Mouse (Mus musculus): Measurements from ENCODE around the gene Klf13. TPM values are rescaled to one million over a fixed set of nuclear protein-coding genes. Genes with fewer than 3 reads are reported as not detected.

Klf13 gene
- total RNA-seq, 1 experiment from 2014 or later = 138 TPM

DNA sequence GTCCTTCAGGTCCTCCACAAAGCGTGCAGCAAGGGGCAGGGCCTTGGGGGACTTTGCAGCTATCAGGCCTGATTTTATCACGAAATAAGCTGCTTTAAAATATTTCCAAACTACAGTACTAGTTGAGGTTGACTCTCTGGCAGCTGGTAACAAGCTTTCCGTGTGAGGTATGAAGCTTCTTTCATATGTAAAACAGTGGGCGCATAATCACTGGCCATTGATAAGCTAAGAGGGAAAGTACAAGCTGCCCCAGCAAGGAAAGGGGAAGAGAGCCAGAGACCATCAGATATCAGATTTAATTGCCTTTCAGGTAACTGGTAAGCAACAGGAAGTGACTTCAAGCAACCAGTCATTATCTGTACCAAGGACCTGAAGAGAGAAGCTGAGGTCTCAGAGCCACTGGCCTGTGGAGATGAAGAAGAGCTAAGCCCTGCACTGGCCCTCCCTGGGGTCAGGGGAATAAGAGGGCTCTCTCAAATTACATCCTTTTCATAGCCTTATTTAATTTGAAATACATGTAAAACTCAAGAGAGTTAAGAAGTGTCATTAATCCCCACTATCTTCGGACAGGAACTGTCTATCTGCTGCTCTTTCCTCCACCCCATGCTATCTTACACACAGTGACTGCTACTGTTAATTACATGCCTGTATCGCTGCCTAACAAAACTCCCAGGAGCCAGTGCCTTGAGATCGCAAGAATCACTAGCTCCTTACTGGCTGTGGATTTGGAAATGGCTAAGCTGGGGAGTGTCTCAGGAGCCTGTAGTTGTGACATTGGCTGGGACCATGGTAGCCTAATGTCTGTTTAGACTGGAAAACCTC is 13.6 kb upstream of the Klf13 start:
- ATAC-seq (ENCODE audit: extremely low read depth, insufficient number of reproducible peaks, low FRiP score, poor library complexity, severe bottlenecking) = peak; percentile 41; the same call in 1 of the 2 replicates

DNA sequence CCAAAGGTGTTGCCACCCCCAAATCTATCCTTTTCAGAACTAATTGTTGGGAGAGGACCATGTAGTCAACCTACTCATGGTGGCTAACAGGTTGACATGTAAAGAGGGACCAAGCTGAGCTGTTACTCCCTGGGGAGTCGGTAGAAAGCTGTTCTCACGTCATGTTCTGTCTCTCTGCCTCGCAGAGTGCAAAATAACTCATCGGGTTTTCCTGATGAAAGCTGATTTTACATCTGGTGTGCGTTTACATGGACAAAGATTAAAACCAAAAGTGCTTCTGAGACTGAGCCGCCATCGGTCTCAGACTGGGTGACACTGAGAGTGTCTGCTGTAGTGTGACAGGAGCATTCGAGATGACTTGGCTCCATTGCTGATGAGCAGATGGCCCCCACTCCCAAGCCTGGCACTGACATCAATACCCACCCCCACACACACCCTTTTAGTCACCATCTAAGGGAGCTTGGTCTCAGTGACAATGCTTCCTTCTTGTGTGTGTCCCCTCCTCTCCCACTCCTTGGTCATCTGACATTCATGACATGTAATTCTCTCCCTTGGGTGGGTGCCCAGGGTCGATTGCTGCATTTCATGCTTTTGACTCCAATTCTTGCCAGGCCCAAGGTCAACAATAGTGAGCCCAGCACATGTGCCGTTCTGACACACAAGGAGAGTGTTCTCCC is 12.4 kb upstream of the Klf13 start:
- no peak for ATAC-seq (ENCODE audit: extremely low read depth, insufficient number of reproducible peaks, low FRiP score, poor library complexity, severe bottlenecking)

DNA sequence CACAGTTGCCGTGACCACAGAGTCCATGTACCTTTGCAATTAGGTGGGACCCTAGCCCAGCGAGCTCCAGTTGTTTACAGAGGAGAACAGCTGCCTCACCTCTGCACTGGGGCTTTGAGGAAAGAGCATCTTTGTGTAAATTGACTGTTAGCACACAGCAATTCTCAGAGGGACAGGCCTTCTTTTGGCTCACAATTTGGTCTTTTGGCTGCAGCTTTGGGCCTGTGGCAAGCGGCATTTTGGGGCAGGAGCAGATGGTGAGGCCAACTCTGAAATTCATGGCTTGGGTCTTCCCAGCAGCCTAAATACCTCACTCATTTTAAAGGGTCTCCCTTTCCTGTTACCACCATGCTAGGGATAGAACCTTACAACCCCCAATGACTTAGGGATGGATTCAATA is 10.5 kb upstream of the Klf13 start:
- no peak for ATAC-seq (ENCODE audit: extremely low read depth, insufficient number of reproducible peaks, low FRiP score, poor library complexity, severe bottlenecking)

DNA sequence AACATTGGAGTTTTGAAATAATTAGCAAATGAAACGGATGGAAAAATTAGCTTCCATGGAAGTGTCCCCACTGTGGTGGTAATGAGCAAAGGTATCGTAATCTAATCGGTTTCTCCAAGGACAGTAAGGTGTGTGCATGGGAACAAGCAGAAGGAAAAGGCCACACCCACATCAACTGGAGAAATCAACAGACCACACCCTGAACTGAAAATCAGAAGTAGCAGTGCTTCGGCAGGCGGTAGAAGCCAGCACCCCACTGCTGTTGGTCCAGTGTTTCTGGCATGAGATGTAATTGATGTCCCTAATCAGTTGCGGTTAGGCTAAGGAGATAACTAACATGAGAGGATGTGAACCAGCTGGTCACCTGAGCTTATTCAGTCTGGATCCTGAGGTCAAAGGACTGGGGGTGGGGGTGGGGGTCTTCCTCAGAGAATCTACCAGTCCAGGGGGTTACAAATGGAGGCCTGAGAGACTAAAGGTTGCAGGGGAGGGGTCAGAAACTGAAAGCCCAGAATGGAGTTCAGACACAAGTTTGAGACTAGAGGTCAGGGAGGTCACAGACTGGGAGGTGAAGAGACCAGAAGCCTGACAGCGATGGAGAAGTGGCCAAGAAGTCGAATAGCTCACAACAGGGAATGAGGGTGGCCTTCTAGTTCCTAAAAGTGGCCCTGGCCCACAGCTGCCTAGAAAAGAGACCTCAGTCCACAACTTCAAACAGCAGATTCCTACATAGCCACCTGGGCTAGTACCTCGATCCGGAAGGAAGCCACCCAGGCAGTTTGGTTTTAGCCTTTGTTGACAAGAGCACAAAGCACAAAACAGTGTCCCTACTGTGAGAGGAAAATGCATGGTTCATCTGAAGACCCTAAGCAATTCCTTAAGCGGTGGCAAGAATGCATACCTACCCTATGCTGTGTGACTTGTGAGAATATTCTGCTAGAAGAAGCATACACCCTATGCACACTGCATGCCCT is 9.1 kb upstream of the Klf13 start:
- ATAC-seq (ENCODE audit: extremely low read depth, insufficient number of reproducible peaks, low FRiP score, poor library complexity, severe bottlenecking) = no peak

DNA sequence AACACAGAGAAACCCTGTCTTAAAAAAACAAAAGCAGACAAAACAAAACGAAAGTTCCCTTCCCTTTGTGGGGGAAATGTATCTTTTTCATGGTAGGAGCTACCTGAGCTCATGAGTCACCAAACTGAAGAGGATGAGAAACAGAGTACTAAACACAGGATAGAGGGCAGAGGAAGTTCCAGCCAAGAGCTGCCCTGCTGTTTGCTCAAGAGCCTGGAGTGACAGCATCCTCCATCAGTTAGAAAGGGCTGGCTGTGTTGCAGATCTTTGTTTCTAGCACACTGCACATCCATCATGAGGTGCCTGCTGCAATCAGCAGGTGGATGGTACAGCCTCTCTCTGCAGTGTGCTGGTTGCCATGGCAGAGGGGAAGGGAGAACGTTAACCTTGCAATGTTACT is 5.2 kb upstream of the Klf13 start:
- no peak for ATAC-seq (ENCODE audit: extremely low read depth, insufficient number of reproducible peaks, low FRiP score, poor library complexity, severe bottlenecking)

DNA sequence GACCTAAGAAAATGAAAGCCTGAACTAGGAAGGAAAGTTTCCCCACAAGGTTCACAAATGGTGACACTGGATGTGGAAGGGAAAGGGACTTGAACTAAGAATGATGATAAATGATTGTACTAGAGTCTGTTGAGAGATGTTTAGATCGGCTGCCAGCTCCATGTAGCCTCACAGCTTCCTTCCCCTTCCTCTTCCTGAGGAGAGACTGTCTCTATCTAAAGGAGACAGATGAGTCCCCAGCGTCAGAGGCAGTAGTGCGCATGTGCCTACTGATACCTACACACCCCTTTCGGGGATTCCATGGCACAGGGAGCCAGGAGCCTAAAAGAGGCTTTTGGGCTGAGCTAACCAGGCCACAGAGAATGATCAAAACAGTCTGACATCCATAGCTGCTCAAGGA is 2.8 kb upstream of the Klf13 start:
- no peak for ATAC-seq (ENCODE audit: extremely low read depth, insufficient number of reproducible peaks, low FRiP score, poor library complexity, severe bottlenecking)

DNA sequence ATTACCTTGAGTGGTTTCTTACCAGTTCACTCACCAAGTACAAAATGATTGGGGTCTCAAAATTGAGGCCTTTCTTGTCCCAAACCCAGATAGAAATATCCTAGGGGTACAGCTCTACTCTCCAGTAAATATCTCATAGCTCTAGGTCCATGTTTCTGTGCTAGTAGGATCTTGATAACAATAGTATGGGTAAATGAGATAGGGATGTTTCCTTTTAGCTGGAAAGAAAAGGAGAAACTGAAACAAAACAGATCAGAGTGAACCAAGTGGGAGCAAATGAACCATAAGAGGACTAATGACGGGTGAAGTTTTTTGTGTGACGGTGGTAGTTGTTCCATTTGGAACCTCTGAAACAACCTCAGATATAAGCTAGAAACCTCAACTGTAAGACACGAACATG is 2.3 kb upstream of the Klf13 start:
- no peak for ATAC-seq (ENCODE audit: extremely low read depth, insufficient number of reproducible peaks, low FRiP score, poor library complexity, severe bottlenecking)

DNA sequence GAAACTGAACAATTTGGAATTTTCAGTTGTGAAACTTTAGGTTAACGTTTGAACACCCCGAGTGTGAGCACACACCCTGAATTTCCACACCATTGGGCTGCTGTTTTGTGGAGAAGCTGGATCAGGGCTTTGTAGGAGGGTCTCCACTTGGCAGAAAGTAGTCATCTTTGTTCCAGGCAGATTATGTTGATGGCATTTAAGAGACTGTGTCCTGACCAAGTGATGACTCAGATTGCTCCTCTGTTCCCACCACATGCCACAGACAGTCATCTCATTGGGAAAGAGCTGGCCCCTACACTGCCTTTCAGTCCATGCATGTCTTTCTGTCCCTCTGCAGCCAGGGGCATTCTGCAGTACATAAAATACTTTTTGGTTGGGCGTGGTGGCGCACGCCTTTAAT is 1.6 kb upstream of the Klf13 start:
- ATAC-seq (ENCODE audit: extremely low read depth, insufficient number of reproducible peaks, low FRiP score, poor library complexity, severe bottlenecking) = no peak

DNA sequence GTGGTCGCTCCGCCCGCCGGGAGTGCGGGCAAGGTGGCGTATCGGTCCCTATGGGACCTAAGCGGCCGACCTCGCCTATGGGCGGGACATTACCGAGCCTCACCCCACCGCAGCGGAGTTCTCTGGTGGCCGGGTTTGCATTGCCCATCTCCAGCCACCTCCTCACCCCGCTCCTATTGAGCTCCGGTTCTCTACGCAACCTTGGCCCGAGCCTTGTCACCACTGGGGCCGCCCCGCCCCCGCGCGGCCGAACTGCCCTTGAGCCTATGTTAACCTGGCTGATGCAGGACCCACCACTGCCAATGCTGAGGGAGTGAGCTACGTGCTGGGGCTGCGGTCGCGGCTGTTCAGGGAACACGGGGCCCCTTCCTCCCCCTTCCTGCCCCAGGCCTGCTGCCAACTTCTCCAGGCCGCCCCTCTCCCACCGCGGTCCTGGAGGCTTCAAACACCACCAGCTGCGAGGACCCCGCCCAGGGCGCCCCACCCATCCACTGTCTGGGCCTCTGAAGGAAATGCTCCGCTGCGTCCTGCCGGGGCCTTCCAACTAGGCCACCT is 759 bp upstream of the Klf13 start:
- ATAC-seq (ENCODE audit: extremely low read depth, insufficient number of reproducible peaks, low FRiP score, poor library complexity, severe bottlenecking) = peak; percentile 13; the same call in 1 of the 2 replicates

DNA sequence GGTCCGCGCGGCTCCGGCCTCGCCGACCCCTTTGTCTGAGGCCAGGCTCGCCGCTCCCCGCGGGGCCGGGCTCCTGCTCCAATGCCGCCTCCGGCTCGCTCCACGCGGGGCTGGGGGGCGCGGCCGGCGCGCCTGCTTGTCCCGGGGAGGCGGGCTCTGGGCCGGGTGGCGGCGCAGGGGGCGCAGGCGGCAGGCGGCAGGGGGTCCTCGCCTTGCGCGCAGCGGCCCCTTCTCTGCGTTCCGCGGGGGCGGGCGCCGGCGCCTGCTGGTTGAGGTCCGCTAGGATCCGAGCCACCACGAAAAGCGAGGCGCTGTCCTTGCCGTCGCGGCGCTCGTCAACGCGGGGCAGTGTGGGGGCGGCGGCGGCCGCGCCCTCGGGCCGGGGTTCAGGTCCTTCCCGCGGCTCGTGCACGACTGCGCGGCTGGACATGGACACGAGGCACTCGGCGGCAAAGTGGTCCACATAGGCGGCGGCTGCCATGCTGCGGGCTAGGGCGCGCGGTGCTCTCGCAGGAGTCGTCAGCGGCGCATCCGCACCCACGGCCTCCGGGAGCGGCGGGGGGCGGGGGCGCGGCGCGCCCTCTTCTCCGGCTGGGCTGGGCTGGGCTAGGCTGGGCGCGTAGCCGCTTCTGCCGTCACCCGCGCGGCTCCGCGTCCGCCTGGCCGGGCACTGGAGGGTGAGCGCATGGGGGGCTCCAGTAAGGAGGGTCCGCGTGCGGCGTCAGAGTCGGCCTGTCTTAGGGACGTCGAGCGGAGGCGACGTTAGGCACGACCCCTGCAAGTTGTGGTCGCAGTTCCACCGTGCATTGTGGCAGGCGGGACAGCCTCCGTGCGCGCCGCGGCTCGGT is 425 bp downstream of the Klf13 start:
- ATAC-seq (ENCODE audit: extremely low read depth, insufficient number of reproducible peaks, low FRiP score, poor library complexity, severe bottlenecking) = no peak

DNA sequence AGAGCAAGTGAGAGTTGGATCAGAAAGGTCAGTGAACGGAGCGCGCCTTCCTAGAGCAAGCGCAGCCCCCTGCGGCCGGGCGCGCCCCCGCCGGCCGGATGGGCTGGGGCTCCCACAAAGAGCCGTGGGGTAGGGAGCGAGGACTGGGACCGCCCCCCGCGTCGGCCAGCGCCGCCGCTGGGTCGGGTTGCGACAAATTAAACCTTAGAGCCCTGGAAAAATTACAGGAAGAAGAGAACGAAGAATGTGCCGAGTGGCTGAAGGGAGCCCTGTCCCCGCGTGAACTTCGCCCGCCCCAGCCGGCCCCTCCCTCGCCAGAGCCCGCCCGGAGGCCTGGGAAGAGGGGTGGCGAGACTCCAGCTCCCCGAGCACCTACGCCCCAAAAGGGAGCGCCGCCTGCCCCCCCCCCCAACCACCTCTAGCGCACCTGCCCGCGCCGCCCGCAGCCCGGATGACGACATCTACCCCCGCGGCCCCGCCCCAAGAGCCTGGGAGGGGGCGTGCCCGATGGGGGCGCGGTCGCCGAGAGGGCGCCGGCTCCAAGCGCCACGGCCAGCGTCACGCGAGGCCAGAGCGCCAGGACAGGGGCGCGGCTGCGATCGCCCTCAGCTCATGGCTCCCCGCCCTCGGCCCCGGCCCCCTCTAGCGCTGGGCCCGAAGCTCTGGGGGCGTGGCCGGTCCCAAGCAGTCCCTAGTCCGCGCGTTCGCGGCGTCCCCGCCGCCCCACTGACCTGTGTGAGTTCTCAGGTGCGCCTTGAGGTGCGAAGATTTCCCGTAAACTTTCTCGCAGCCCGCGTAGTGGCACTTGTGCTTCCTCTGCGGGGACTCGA is 1.3 kb downstream of the Klf13 start:
- peak; percentile 40 for ATAC-seq (ENCODE audit: extremely low read depth, insufficient number of reproducible peaks, low FRiP score, poor library complexity, severe bottlenecking)

DNA sequence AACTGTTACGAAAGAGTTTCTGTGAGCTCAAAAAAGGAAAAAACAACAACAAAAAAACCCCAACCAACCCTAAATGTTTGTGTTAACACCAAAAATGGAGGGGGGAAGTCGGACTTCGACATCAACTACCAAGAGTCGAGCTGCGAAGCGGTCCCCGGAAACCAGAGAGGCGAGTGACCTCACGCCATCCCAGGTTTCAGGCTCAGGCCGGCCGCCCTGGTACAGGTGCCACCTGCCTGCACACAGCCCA is 1.8 kb downstream of the Klf13 start:
- no peak for ATAC-seq (ENCODE audit: extremely low read depth, insufficient number of reproducible peaks, low FRiP score, poor library complexity, severe bottlenecking)

DNA sequence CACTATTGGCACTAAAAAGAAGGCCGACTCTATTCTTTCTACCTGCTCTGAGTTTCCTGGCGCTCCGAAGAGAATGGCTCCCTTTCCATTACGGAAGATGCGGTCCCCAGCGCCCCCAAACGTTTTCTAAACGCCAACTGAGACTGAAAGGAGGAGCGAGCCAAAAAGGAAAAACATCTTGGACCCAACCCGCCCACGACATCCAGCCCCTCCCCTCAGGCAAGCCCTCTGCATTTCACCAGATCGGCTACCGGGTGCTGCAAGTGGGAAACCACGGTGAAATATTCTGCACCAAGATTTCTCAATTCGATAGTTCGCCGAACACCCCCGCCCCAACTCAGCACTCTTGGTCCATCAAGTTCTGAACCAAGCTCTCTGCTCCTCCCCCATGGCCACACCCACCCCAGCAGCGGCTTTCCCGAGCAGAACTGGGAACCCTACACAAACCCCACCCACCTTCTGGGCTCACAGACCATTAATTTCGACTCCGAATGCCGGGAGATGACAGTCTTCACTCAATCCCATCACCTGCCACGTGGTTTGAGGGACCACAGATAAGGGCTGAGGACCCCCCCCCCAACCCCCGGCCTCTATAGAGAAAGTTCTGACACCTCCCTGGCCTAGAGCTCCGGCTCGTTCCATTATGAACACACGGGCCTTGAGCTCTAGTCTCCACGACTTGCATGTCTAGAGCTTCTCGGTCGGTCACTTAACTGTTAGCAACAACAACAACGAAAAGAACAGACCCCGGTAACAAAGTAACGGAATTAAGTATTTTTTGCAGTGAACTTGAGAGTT is 2.3 kb downstream of the Klf13 start:
- peak; percentile 14 for ATAC-seq (ENCODE audit: extremely low read depth, insufficient number of reproducible peaks, low FRiP score, poor library complexity, severe bottlenecking)

DNA sequence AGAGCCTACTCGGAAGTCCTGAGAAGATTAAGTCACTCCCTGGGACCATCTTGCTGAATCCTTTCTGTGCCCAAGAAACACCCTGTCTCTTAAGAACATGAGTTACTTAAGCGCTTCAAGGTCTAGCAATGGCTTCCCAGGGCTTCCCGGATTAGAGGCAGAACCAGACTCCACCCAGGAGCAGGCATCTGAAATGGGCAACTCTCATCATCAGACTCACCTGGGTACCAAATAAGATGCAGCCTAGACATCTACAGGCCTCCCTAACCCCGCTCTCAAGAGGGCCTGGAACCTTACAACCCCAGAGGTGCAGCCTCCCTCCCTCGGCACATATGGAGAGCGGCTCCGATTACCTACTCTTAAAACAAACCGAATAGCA is 2.9 kb downstream of the Klf13 start:
- no peak for ATAC-seq (ENCODE audit: extremely low read depth, insufficient number of reproducible peaks, low FRiP score, poor library complexity, severe bottlenecking)

DNA sequence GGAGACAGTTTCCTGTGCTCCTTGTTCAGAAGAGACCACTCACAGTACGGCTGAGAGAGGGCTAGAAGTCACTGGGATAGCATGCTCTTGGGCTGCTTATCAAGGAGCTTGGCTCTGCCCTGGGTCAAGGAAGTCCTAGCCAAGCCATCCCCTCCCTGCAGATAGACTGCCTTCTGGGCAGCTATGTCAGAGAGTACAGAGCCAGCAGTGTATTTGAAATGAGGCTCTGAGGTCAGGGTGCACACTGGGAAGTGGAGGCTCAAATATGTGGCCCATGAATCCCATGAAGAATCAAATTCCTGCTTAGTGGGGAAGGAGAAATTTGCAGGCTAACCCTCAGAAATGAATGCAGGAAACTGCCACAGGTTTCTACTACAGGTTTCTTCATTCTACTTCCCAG is 4.2 kb downstream of the Klf13 start:
- no peak for ATAC-seq (ENCODE audit: extremely low read depth, insufficient number of reproducible peaks, low FRiP score, poor library complexity, severe bottlenecking)

DNA sequence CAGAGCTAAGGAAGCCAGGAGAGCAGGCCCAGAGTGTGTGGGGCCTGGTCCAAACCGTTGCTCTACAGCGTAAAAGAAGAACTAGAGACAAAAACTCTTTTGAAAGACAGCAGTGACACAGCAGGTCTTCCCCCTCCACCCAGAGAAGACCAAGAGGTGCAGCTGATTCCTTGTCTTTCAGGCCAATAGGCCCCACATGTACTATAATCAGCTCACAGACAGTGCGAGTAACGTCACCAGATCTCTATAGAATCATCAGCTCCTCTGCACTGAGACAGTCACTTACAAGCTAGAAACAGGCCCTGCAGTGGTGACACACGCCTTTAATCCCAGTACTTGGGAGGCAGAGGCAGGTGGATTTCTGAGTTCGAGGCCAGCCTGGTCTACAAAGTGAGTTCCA is 4.8 kb downstream of the Klf13 start:
- ATAC-seq (ENCODE audit: extremely low read depth, insufficient number of reproducible peaks, low FRiP score, poor library complexity, severe bottlenecking) = no peak

DNA sequence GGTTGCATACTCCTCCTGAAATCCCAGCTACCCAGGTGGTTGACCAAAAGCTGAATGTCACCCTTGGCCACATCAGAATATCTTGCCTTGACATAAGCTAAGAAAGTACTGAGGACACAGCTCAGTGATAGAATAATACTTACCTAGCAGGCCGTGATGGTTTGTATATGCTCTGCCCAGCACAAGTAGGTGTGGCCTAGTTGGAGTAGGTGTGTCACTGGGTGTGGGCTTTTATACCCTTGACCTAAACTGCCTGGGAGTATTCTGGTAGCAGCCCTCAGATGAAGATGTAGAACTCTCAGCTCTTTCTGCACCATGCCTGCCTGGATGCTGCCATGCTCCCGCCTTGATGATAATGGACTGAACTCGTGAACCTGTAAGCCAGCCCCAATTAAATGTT is 6.3 kb downstream of the Klf13 start:
- ATAC-seq (ENCODE audit: extremely low read depth, insufficient number of reproducible peaks, low FRiP score, poor library complexity, severe bottlenecking) = no peak

Measured in neutrophil, adult 5-6 weeks (primary cell).